Mouse (Mus musculus): ENCODE measurements around the gene Gmds. TPM values are rescaled to one million over a fixed set of nuclear protein-coding genes. Genes with fewer than 3 reads are reported as not detected.

Gmds gene
- polyA plus RNA-seq, 2 experiments from 2014 or later: 12.9 to 21.0 TPM

- ATAC-seq: no peak
Measured at GRCm38 (mm10) chr13:31943482-31944275, 394.9 kb downstream of the Gmds start.

- no peak for ATAC-seq
Measured at GRCm38 (mm10) chr13:31929299-31929698, 409.2 kb downstream of the Gmds start.

GRCm38 (mm10) chr13:31926599-31926998 lies 411.9 kb downstream of the Gmds start:
- ATAC-seq: no peak

GRCm38 (mm10) chr13:31924506-31924905 lies 414.0 kb downstream of the Gmds start:
- no peak for ATAC-seq

- no peak for ATAC-seq
Measured at GRCm38 (mm10) chr13:31919716-31920115, 418.8 kb downstream of the Gmds start.

- ATAC-seq: no peak
Measured at GRCm38 (mm10) chr13:31917387-31917786, 421.2 kb downstream of the Gmds start.

- ATAC-seq: no peak
Measured at GRCm38 (mm10) chr13:31915748-31916147, 422.8 kb downstream of the Gmds start.

GRCm38 (mm10) chr13:31914901-31915587 lies 423.5 kb downstream of the Gmds start:
- ATAC-seq: no peak

GRCm38 (mm10) chr13:31911956-31912355 lies 426.6 kb downstream of the Gmds start:
- ATAC-seq: no peak

- no peak for ATAC-seq
Measured at GRCm38 (mm10) chr13:31911362-31911761, 427.2 kb downstream of the Gmds start.

GRCm38 (mm10) chr13:31909031-31909430 lies 429.5 kb downstream of the Gmds start:
- no peak for ATAC-seq

- no peak for ATAC-seq
Measured at GRCm38 (mm10) chr13:31906514-31906913, 432.0 kb downstream of the Gmds start.

GRCm38 (mm10) chr13:31900191-31900590 lies 438.3 kb downstream of the Gmds start:
- ATAC-seq: no peak

- ATAC-seq: no peak
Measured at GRCm38 (mm10) chr13:31899392-31899791, 439.1 kb downstream of the Gmds start.

- no peak for ATAC-seq
Measured at GRCm38 (mm10) chr13:31897493-31897892, 441.0 kb downstream of the Gmds start.

GRCm38 (mm10) chr13:31894511-31894910 lies 444.0 kb downstream of the Gmds start:
- ATAC-seq: no peak

- no peak for ATAC-seq
Measured at GRCm38 (mm10) chr13:31892913-31893514, 445.5 kb downstream of the Gmds start.

GRCm38 (mm10) chr13:31888500-31888899 lies 450.0 kb downstream of the Gmds start:
- no peak for ATAC-seq

GRCm38 (mm10) chr13:31885769-31886168 lies 452.8 kb downstream of the Gmds start:
- no peak for ATAC-seq

GRCm38 (mm10) chr13:31878805-31879477 lies 459.6 kb downstream of the Gmds start:
- no peak for ATAC-seq

- ATAC-seq: no peak
Measured at GRCm38 (mm10) chr13:31877061-31877460, 461.5 kb downstream of the Gmds start.

GRCm38 (mm10) chr13:31874427-31874826 lies 464.1 kb downstream of the Gmds start:
- no peak for ATAC-seq

- ATAC-seq: no peak
Measured at GRCm38 (mm10) chr13:31873269-31873668, 465.3 kb downstream of the Gmds start.

Data from CD4-positive, CD25-positive, alpha-beta regulatory T cell, adult 4 months (primary cell).